In the genomic region with DNA sequence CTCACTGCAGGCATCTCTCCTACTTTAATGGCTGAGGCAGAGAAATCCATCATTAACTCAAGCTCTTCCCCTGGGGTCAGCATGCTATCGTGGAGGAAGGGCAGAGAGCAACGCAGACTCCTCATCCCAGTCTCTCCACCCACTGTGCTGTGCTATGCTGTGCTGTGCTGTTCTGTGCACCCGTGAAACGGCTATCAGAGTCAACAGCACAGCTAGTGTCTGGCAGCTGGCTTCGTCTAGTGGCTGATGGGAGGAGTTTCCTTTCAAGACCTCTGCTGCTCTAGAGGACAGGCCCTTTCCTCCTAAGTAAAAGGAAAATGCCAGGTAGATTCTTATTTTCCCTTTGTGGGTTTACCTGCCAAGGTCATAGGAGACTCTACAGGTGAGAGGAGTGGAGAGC, we compare ENCODE assay signal across 9 mouse cellular contexts. TPM values are rescaled to one million over a fixed set of nuclear protein-coding genes. Genes with fewer than 3 reads are reported as not detected.
DNase-seq lines count a peak whose midpoint lies in the region; ATAC-seq lines count a peak whose summit lies in the region.
"Had no signal": no experiment of that assay in that cellular context is flagged by ENCODE, and none has a peak within 500 bp of the region (broad histone marks: within the 10 kb centered on the region; RNA-seq: fewer than 3 reads in every experiment).

No protein-coding gene starts in this region.

- peak; percentile 50; the same call in 1 of the 2 replicates for ATAC-seq in lung, embryonic 15.5 days (ENCODE audit: borderline replicate concordance, extremely low read depth, low FRiP score, low TSS enrichment)
- no peak for ATAC-seq in heart, embryonic 13.5 days (ENCODE audit: extremely low read depth, insufficient number of reproducible peaks, low FRiP score, low TSS enrichment)

- intact Hi-C loops in left cerebral cortex, postnatal 10 days (cut with DNase I), result no loop called here

- 13% methylated on average over 5 of the region's 5 CpGs for WGBS in lung, embryonic 15.5 days
- 11% methylated on average over 5 of the region's 5 CpGs for WGBS in heart, embryonic 13.5 days

- 0 out of 2 replicates have a peak overlapping the region, but pooled peaks have one; percentile 57 for H3K27ac ChIP-seq in lung, embryonic 15.5 days
- 0 out of 2 replicates have a peak overlapping the region, but pooled peaks have one; percentile 83 for H3K27ac ChIP-seq in heart, embryonic 13.5 days (replicated peaks)
- H3K27ac ChIP-seq: neural tube, embryonic 12.5 days had no signal

- no peak overlapping the region for H3K4me3 ChIP-seq in lung, embryonic 15.5 days
- H3K4me3 ChIP-seq in heart, embryonic 13.5 days, result no peak overlapping the region
- H3K4me3 ChIP-seq: neural tube, embryonic 12.5 days had no signal

- peaks cover 66% of the 10 kb centered on the region for H3K4me1 ChIP-seq in lung, embryonic 15.5 days
- peaks cover 70% of the 10 kb centered on the region for H3K4me1 ChIP-seq in heart, embryonic 13.5 days

- H3K4me2 ChIP-seq in lung, embryonic 15.5 days, result no peak overlapping the region; the same call in 1 of the 2 replicates
- 0 out of 2 replicates have a peak overlapping the region, but pooled peaks have one; percentile 12 for H3K4me2 ChIP-seq in heart, embryonic 13.5 days
- H3K4me2 ChIP-seq: neural tube, embryonic 12.5 days had no signal

- H3K9me3 ChIP-seq in lung, embryonic 15.5 days, result no peaks in the 10 kb centered on the region
- H3K9me3 ChIP-seq in heart, embryonic 13.5 days, result no peaks in the 10 kb centered on the region
- H3K9me3 ChIP-seq: neural tube, embryonic 12.5 days had no signal

- no peaks in the 10 kb centered on the region for H3K36me3 ChIP-seq in lung, embryonic 15.5 days
- no peaks in the 10 kb centered on the region; the same call in 1 of the 2 replicates for H3K36me3 ChIP-seq in heart, embryonic 13.5 days
- H3K36me3 ChIP-seq: neural tube, embryonic 12.5 days had no signal

- no peaks in the 10 kb centered on the region for H3K27me3 ChIP-seq in lung, embryonic 15.5 days
- H3K27me3 ChIP-seq in heart, embryonic 13.5 days (replicated peaks), result no peaks in the 10 kb centered on the region
- H3K27me3 ChIP-seq: neural tube, embryonic 12.5 days had no signal

- no peak for DNase-seq in lung, adult 18-20 months
- DNase-seq in kidney, postnatal 25 days, result peak; percentile 53 to 68
- DNase-seq in thymus, postnatal 10 days (ENCODE audit: low spot score in 2 of 2), result peak; percentile 22 to 35
- DNase-seq in natural killer cell, adult 2 months (ENCODE audit: low spot score in 2 of 2), result no peak
- no peak for DNase-seq in left cerebral cortex, postnatal 10 days (ENCODE audit: extremely low spot score in 1 of 2, low spot score in 2 of 2)
- no peak for DNase-seq in left cerebral cortex, adult 18-20 months (ENCODE audit: low spot score in 2 of 2)

- H3K9ac ChIP-seq in lung, embryonic 15.5 days, result no peak overlapping the region; the same call in 1 of the 2 replicates
- no peak overlapping the region for H3K9ac ChIP-seq in heart, embryonic 13.5 days
- H3K9ac ChIP-seq: neural tube, embryonic 12.5 days had no signal

RNA-seq across cellular contexts. Expression of gene Spred2, which starts 38.6 kb away (rescaled TPM):
- 6.3 and 6.6 TPM in 2 replicates for polyA plus RNA-seq in lung, embryonic 15.5 days (2015; fragmentation: Nextera tagmentation; extraction: Ambion mirVana)
- 4.2 and 4.3 TPM in 2 replicates for polyA plus RNA-seq in heart, embryonic 13.5 days (2015; fragmentation: Nextera tagmentation; extraction: Ambion mirVana)
- 10 to 100 TPM; 63.9 to 68.4 TPM for total RNA-seq in left cerebral cortex, postnatal 10 days (2021)
- 100 to 1,000 TPM in 1 of 2 experiments, 10 to 100 TPM in 1; 99.8 to 122 TPM for total RNA-seq in left cerebral cortex, adult 18-20 months (2021)

Comparison
In these comparisons a context has a peak if more than half of its experiments do, and no peak if none do; other contexts are left out.
1. DNase-seq: peak in kidney, postnatal 25 days (2 of 2) and thymus, postnatal 10 days (2 of 2); none in lung, adult 18-20 months (0 of 2), natural killer cell, adult 2 months (0 of 2), left cerebral cortex, postnatal 10 days (0 of 2) and left cerebral cortex, adult 18-20 months (0 of 2).